Mouse (Mus musculus) G1E (cell line): ENCODE measurements around the gene Mamdc4. TPM values are rescaled to one million over a fixed set of nuclear protein-coding genes. Genes with fewer than 3 reads are reported as not detected.

Experiments used
- ATAC-seq: 2 replicates; pipeline ENCODE4 v1.8.0; 2016; ENCODE audit warnings: mild to moderate bottlenecking; ENCODE audit not compliant: insufficient number of reproducible peaks, poor library complexity, low FRiP score, severe bottlenecking; ENCODE audit errors: extremely low read depth
- DNase-seq: peaks from one replicate; pipeline ENCODE4 v3.0.0; 2012; ENCODE audit warnings: low spot score
- H3K27me3 ChIP-seq: 2 replicates; pipeline ENCODE4 v1.6.1; 2012; ENCODE audit warnings: mild to moderate bottlenecking, low read length, inconsistent platforms; ENCODE audit not compliant: insufficient read depth
- H3K36me3 ChIP-seq: replicated peaks from 2 replicates; pipeline ENCODE3; 2012; ENCODE audit warnings: mild to moderate bottlenecking, inconsistent platforms
- H3K4me1 ChIP-seq: 2 replicates; pipeline ENCODE4 v1.6.1; 2012; ENCODE audit warnings: low read depth, low read length, inconsistent platforms, mixed read lengths; ENCODE audit not compliant: insufficient read depth
- H3K4me3 ChIP-seq: 2 replicates; pipeline ENCODE4 v1.5.1; 2012; ENCODE audit warnings: low read depth, mild to moderate bottlenecking, inconsistent platforms, low read length, moderate library complexity, mixed read lengths
- H3K9me3 ChIP-seq: replicated peaks from 2 replicates; pipeline ENCODE4 v1.6.1; 2012; ENCODE audit warnings: inconsistent platforms
- CTCF ChIP-seq: IDR thresholded peaks from 2 replicates; pipeline ENCODE4 v1.5.1; 2012; ENCODE audit warnings: low read depth, low read length, inconsistent platforms, mixed read lengths
- GATA1 ChIP-seq: IDR thresholded peaks from 2 replicates; pipeline ENCODE4 v1.6.1; 2012; ENCODE audit warnings: borderline replicate concordance, low read length, inconsistent platforms, mixed read lengths
- GATA2 ChIP-seq: IDR thresholded peaks from 2 replicates; pipeline ENCODE4 v1.6.1; 2012; ENCODE audit warnings: low read depth, low read length, inconsistent platforms, borderline replicate concordance
- POLR2AphosphoS5 ChIP-seq: IDR thresholded peaks from 2 replicates; pipeline ENCODE4 v1.6.1; 2012; ENCODE audit warnings: low read depth, low read length, inconsistent platforms; ENCODE audit not compliant: insufficient replicate concordance
- TAL1 ChIP-seq: conservative IDR thresholded peaks from 2 replicates; pipeline ENCODE4 v1.6.1; 2012; ENCODE audit warnings: low read depth, low read length, inconsistent platforms, mixed read lengths
- polyA plus RNA-seq: library from polyadenylated mRNA; stranded (reverse); fragments of >175 nt; gene quantifications from 2 replicates; pipeline ENCODE4 v1.2.3, GENCODE M21; 2012
- total RNA-seq, 2 experiments: library from RNA; stranded (forward) in 1 of 2; stranded (reverse) in 1 of 2; fragments of 200-1000 nt in 1 of 2; fragments of >200 nt in 1 of 2; fragmentation: Nextera tagmentation in 1 of 2; gene quantifications; 2 replicates each; pipeline ENCODE4 v1.2.3; 2014 to 2017

Gene Mamdc4
- 0.58 and 4.3 TPM in 2 replicates for total RNA-seq (2014; fragmentation: Nextera tagmentation)
- 1.9 and 5.5 TPM in 2 replicates for total RNA-seq (2017)
- polyA plus RNA-seq, result 1.4 and 1.6 TPM in 2 replicates

- peaks cover 31% of the 10 kb centered on the region for H3K36me3 ChIP-seq
- H3K9me3 ChIP-seq, result peaks cover 45% of the 10 kb centered on the region
- peaks cover 3% of the 10 kb centered on the region; the same call in 1 of the 2 replicates for H3K27me3 ChIP-seq
- TF ChIP-seq GATA2, result no peak
- peaks cover 37% of the 10 kb centered on the region for H3K4me1 ChIP-seq
- ATAC-seq (peak; percentile 94), DNase-seq (peak; percentile 100)
- peak within 1 kb of the TSS; percentile 72 for H3K4me3 ChIP-seq
These were observed at the start of gene Mamdc4, which contains the start of gene Phpt1 for GRCm38 (mm10) chr2:25574579-25575431. Gene Mamdc4, minus strand, starts transcription at chr2:25574845. Gene Phpt1, minus strand, starts transcription at chr2:25575224.

GRCm38 (mm10) chr2:25621229-25622200 is 46.9 kb upstream of the Mamdc4 start, which contains the start of gene Tmem141:
Gene Tmem141, minus strand, starts transcription at chr2:25622005.
- Histone ChIP-seq H3K27me3 (peaks cover 74% of the 10 kb centered on the region), H3K4me1 (peaks cover 3% of the 10 kb centered on the region; the same call in 1 of the 2 replicates), H3K9me3 (no peaks in the 10 kb centered on the region), H3K4me3 (no peak within 1 kb of the TSS), H3K36me3 (no peaks in the 10 kb centered on the region)
- DNase-seq (peak; percentile 45), ATAC-seq (no peak)
- TF ChIP-seq GATA1, result no peak
- no peak for TF ChIP-seq TAL1
- peak; percentile 55; the same call in 1 of the 2 replicates for TF ChIP-seq CTCF

- DNase-seq (no peak), ATAC-seq (no peak)
- H3K9me3 ChIP-seq, result no peaks in the 10 kb centered on the region
- H3K4me3 ChIP-seq, result no peak overlapping the region
- peaks cover 3% of the 10 kb centered on the region; the same call in 1 of the 2 replicates for H3K4me1 ChIP-seq
- TF ChIP-seq TAL1 (no peak), CTCF (no peak), GATA1 (no peak), POLR2AphosphoS5 (no peak), GATA2 (no peak)
- H3K27me3 ChIP-seq, result peaks cover 76% of the 10 kb centered on the region
- H3K36me3 ChIP-seq, result no peaks in the 10 kb centered on the region
These were observed 46.2 kb upstream of the Mamdc4 start for GRCm38 (mm10) chr2:25620852-25621228.

- peaks cover 3% of the 10 kb centered on the region; the same call in 1 of the 2 replicates for H3K4me1 ChIP-seq
- peaks cover 78% of the 10 kb centered on the region for H3K27me3 ChIP-seq
- no peak for TF ChIP-seq TAL1
- ATAC-seq (no peak), DNase-seq (no peak)
- no peaks in the 10 kb centered on the region for H3K36me3 ChIP-seq
- H3K9me3 ChIP-seq, result no peaks in the 10 kb centered on the region
- no peak overlapping the region for H3K4me3 ChIP-seq
These were observed 45.7 kb upstream of the Mamdc4 start for GRCm38 (mm10) chr2:25620386-25620785.

GRCm38 (mm10) chr2:25617578-25617977 is 42.9 kb upstream of the Mamdc4 start, which contains the start of gene Ccdc183:
Gene Ccdc183, minus strand, starts transcription at chr2:25617678.
- Histone ChIP-seq H3K36me3 (no peaks in the 10 kb centered on the region), H3K27me3 (peaks cover 68% of the 10 kb centered on the region), H3K4me3 (no peak within 1 kb of the TSS), H3K4me1 (peaks cover 3% of the 10 kb centered on the region; the same call in 1 of the 2 replicates), H3K9me3 (no peaks in the 10 kb centered on the region)
- no peak for DNase-seq
- no peak for TF ChIP-seq TAL1
- no peak for TF ChIP-seq GATA2
- no peak for TF ChIP-seq CTCF
- TF ChIP-seq GATA1, result no peak
- no peak for TF ChIP-seq POLR2AphosphoS5
- ATAC-seq, result no peak

- no peak for DNase-seq
- Histone ChIP-seq H3K27me3 (peaks cover 66% of the 10 kb centered on the region), H3K36me3 (no peaks in the 10 kb centered on the region), H3K4me3 (no peak overlapping the region), H3K9me3 (no peaks in the 10 kb centered on the region), H3K4me1 (peaks cover 3% of the 10 kb centered on the region; the same call in 1 of the 2 replicates)
- ATAC-seq, result no peak
- no peak for TF ChIP-seq GATA2
- TF ChIP-seq POLR2AphosphoS5, result no peak
- TF ChIP-seq GATA1, result no peak
- no peak for TF ChIP-seq TAL1
- no peak for TF ChIP-seq CTCF
These were observed 41.8 kb upstream of the Mamdc4 start for GRCm38 (mm10) chr2:25616398-25616797.
